Mouse (Mus musculus) stomach, postnatal 0 days (tissue): ENCODE measurements around the gene Gnaz.

Source experiments
- CTCF ChIP-seq: IDR thresholded peaks from 2 replicates; pipeline ENCODE4 v1.5.1; 2016; ENCODE audit warnings: antibody characterized with exemption, low read depth, mild to moderate bottlenecking, moderate library complexity
- EP300 ChIP-seq: optimal IDR thresholded peaks from 2 replicates; pipeline ENCODE3; 2016; ENCODE audit warnings: antibody characterized with exemption

DNA sequence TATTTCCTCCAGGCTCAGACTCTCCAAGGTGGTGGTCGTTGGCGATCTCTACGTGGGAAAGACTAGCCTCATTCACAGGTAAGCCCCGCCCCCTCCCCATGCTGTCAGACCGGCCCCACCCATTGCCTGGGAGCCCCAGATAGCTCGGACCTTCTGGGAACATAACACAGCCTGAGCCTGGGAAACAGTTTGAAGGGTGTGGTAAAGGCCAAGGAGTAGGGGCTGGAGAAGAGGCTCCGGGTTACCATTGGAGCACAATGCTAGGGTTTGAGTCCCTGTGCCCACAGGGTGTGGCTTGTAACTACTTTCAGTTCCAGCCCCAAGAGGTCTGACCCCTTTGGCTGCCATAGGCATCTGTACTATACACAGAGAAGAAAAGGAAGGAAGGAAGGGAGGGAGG lies 77.5 kb downstream of the Gnaz start:
- TF ChIP-seq CTCF (no peak), EP300 (no peak)
